Mouse (Mus musculus): ENCODE measurements at regions not wholly inside any gene's neighbourhood (a gene's known extent, or its start where the extent isn't known, plus 50 kb on each side); places are given as distances from the start of the nearest gene placed in this dataset.

DNA sequence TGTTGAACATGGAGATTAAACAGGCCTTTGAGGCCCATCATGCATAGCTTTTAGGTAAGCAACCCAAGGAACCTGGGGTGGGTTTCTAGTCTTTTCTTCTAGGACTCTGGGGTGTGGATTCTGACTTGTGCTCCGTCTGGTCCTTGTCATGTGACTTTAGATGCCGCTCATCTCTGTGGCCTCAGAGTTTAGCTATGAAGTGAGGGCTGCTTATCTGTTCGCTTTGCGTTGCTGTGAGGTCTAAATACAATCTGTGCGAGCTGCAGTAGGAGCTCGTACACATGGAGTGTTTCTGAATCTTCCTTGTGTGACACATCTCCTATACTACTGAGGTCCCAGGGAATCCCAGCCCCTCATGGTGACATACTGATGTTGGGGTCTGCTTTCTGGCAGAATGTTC is 67.8 kb upstream of the Zfp831 start:
- no peak overlapping the region for H3K4me2 ChIP-seq (ENCODE audit: low read depth, low read length, poor library complexity, severe bottlenecking)
- H3K36me3 ChIP-seq (ENCODE audit: insufficient read depth, low read length) = no peaks in the 10 kb centered on the region
- no peaks in the 10 kb centered on the region for H3K9me3 ChIP-seq (ENCODE audit: low read length)
- no peak overlapping the region for H3K9ac ChIP-seq (replicated peaks; ENCODE audit: low read length, poor library complexity, severe bottlenecking)
- no peaks in the 10 kb centered on the region for H3K27me3 ChIP-seq (ENCODE audit: insufficient read depth, low read length)
- WGBS = 93% methylated on average over 6 of the region's 6 CpGs
- DNase-seq (ENCODE audit: low spot score) (no peak), ATAC-seq (ENCODE audit: low FRiP score) (no peak)
- H3K4me1 ChIP-seq (ENCODE audit: insufficient read depth, low read length) = no peaks in the 10 kb centered on the region
- no peak overlapping the region for H3K4me3 ChIP-seq (ENCODE audit: low read depth, low read length)
- TF ChIP-seq CTCF (IDR thresholded peaks at IDR 0.05) = no peak
- H3K27ac ChIP-seq (ENCODE audit: low read depth, low read length) = no peak overlapping the region

DNA sequence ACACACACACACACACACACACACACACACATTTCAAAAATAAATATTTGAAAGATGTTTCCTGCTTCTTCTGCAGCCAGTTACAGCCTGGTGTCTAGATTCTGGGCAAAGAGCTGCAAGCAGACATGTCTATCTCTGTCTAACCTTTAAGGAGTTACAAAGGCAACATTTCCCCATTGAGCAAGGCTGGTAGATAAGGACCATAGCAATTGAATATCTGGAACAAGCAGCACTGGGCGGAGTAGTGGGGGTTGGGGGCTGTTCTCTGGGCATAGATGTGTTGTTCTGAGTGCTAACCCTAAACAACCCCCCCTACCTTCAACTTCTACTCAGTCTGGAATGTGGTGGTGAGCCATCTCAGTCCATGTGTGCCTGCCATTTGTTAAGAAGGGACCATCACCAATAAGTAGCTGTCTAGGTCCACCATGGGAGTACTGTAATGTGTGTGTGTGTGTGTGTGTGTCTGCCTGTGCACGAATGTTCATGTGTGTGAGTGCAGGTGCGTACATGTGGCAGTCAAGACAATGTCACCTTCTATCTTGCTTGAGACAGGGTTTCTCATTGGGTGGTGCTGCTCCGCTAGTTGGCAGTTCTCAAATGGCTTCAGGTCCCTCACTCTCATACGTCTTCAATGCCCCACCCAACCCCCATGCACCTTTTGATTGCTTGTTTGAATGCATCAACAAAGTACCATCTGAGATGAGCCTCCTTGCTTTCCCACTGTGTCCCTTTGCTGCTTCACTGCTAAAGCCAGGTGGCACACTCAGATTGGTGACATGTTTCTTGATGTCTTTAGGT is 62.2 kb upstream of the Zfp831 start:
- ATAC-seq (ENCODE audit: low FRiP score) = no peak

DNA sequence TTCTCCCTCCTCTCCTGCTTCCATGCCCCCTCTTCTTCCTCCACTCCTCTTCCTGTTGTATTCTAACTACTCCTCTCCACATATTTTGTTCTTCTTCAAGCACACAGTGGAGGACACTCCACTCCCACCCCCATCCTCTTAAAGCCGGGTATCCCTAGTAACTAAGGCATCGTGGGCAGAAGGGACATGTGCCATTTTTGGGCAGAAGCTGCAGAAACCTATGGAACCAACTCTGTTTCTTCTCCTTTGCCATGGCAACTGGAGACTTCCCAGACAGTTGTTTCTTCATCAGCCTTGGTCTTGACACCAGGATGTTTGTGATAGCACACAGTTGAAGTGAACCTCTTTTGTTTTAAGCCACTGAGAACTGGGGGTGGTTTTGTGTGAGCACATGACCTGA is 59.1 kb upstream of the Zfp831 start:
- no peak for DNase-seq (ENCODE audit: low spot score)

More for the DNA sequence above, 62.2 kb upstream of the Zfp831 start:
- 88% methylated on average over 5 of the region's 5 CpGs for WGBS
- H3K4me1 ChIP-seq (ENCODE audit: insufficient read depth, low read length) = no peaks in the 10 kb centered on the region
- no peak for DNase-seq (ENCODE audit: low spot score)
- no peak overlapping the region for H3K27ac ChIP-seq (ENCODE audit: low read depth, low read length)
- H3K9me3 ChIP-seq (ENCODE audit: low read length) = no peaks in the 10 kb centered on the region
- TF ChIP-seq CTCF (IDR thresholded peaks at IDR 0.05) = no peak
- no peaks in the 10 kb centered on the region for H3K36me3 ChIP-seq (ENCODE audit: insufficient read depth, low read length)
- H3K9ac ChIP-seq (replicated peaks; ENCODE audit: low read length, poor library complexity, severe bottlenecking) = no peak overlapping the region
- no peak overlapping the region for H3K4me3 ChIP-seq (ENCODE audit: low read depth, low read length)
- H3K4me2 ChIP-seq (ENCODE audit: low read depth, low read length, poor library complexity, severe bottlenecking) = no peak overlapping the region
- H3K27me3 ChIP-seq (ENCODE audit: insufficient read depth, low read length) = no peaks in the 10 kb centered on the region

More for the DNA sequence above, 59.1 kb upstream of the Zfp831 start:
- Histone ChIP-seq H3K9ac (replicated peaks; ENCODE audit: low read length, poor library complexity, severe bottlenecking) (no peak overlapping the region), H3K27ac (ENCODE audit: low read depth, low read length) (no peak overlapping the region), H3K36me3 (ENCODE audit: insufficient read depth, low read length) (no peaks in the 10 kb centered on the region), H3K4me3 (ENCODE audit: low read depth, low read length) (no peak overlapping the region), H3K27me3 (ENCODE audit: insufficient read depth, low read length) (no peaks in the 10 kb centered on the region), H3K4me1 (ENCODE audit: insufficient read depth, low read length) (no peaks in the 10 kb centered on the region), H3K9me3 (ENCODE audit: low read length) (no peaks in the 10 kb centered on the region), H3K4me2 (ENCODE audit: low read depth, low read length, poor library complexity, severe bottlenecking) (no peak overlapping the region)
- ATAC-seq (ENCODE audit: low FRiP score) = no peak
- no peak for TF ChIP-seq CTCF (IDR thresholded peaks at IDR 0.05)
- 76% methylated on average over 2 of the region's 2 CpGs for WGBS

Data from midbrain, postnatal 0 days (tissue).